In the genomic region with DNA sequence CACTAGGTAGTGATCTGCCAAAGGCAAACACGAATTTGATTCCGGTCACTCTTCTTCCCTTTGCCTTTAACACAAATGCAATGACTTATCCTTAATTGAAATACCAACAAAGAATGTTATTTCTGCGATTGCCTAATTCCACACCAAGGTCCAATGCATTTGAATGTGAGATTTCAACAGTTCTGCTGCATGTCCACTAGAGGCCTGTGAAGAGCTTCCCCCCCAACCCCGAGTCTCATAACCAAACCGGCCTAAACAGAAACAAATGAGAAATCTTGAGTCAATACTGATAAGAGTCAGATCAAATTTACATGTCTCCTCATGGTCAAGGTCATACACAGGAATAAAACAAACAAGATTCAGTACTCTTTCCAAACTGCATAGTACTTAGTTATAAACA, we compare ENCODE assay signal across 9 mouse cellular contexts.
A peak's percentile ranks its signal among the peaks of the same experiment; 100 is the strongest.
DNase-seq lines count a peak whose midpoint lies in the region; ATAC-seq lines count a peak whose summit lies in the region.
"Had no signal": no experiment of that assay in that cellular context is flagged by ENCODE, and none has a peak within 500 bp of the region (broad histone marks: within the 10 kb centered on the region; RNA-seq: fewer than 3 reads in every experiment).

No protein-coding gene starts in this region.

- no peaks in the 10 kb centered on the region for H3K36me3 ChIP-seq in neural tube, embryonic 12.5 days
- H3K36me3 ChIP-seq: embryonic facial prominence, embryonic 13.5 days had no signal

- WGBS in neural tube, embryonic 12.5 days = 45% methylated on average over 5 of the region's 5 CpGs

- peak; percentile 45 to 46 for DNase-seq in right cerebral cortex, postnatal 10 days (ENCODE audit: low spot score in 2 of 2)
- no peak for DNase-seq in right cerebral cortex, adult 2 months (ENCODE audit: low spot score in 2 of 2)
- DNase-seq in embryo, embryonic 9.5 days (ENCODE audit: extremely low spot score) = peak; percentile 40
- peak; percentile 48 to 63 for DNase-seq in heart, postnatal 10 days
- DNase-seq in kidney, postnatal 4 days = peak; percentile 53 to 74
- DNase-seq in layer of hippocampus, adult 8-10 months (ENCODE audit: low spot score in 2 of 2) = no peak
- no peak for DNase-seq in spleen, adult 18-20 months

- peak; percentile 61; the same call in 1 of the 2 replicates for ATAC-seq in neural tube, embryonic 12.5 days (ENCODE audit: low FRiP score, low read depth)

- no peaks in the 10 kb centered on the region for H3K27me3 ChIP-seq in neural tube, embryonic 12.5 days (replicated peaks)
- H3K27me3 ChIP-seq: embryonic facial prominence, embryonic 13.5 days had no signal

- H3K9ac ChIP-seq in neural tube, embryonic 12.5 days = no peak overlapping the region

- intact Hi-C loops in heart, postnatal 10 days (cut with DNase I) = loop anchor here (1.0 to 5.0 kb wide), 2 partner anchors 90 to 226 kb away; partner anchors contain the start of gene Stard13

- H3K9me3 ChIP-seq in neural tube, embryonic 12.5 days = no peaks in the 10 kb centered on the region
- H3K9me3 ChIP-seq: embryonic facial prominence, embryonic 13.5 days had no signal

- H3K4me3 ChIP-seq in neural tube, embryonic 12.5 days = no peak overlapping the region
- H3K4me3 ChIP-seq: embryonic facial prominence, embryonic 13.5 days had no signal

- no peak overlapping the region for H3K27ac ChIP-seq in neural tube, embryonic 12.5 days

- H3K4me1 ChIP-seq in neural tube, embryonic 12.5 days = peaks cover 25% of the 10 kb centered on the region

- no peak overlapping the region for H3K4me2 ChIP-seq in neural tube, embryonic 12.5 days (replicated peaks)
- H3K4me2 ChIP-seq: embryonic facial prominence, embryonic 13.5 days had no signal

Comparison
In these comparisons a context has a peak if more than half of its experiments do, and no peak if none do; other contexts are left out.
1. DNase-seq: peak in right cerebral cortex, postnatal 10 days (2 of 2), embryo, embryonic 9.5 days (single experiment), heart, postnatal 10 days (2 of 2) and kidney, postnatal 4 days (2 of 2); none in right cerebral cortex, adult 2 months (0 of 2), layer of hippocampus, adult 8-10 months (0 of 2) and spleen, adult 18-20 months (0 of 2).